Mouse (Mus musculus) liver, embryonic 14.5 days (tissue): Measurements from ENCODE around the gene Lgals7.

Experiments used
- CTCF ChIP-seq: IDR thresholded peaks from 2 replicates; pipeline ENCODE4 v1.5.1; 2016; ENCODE audit warnings: antibody characterized with exemption, low read depth, control low read depth
- EP300 ChIP-seq: IDR thresholded peaks from 2 replicates; pipeline ENCODE4 v1.6.1; 2016; ENCODE audit warnings: antibody characterized with exemption, low read depth

DNA sequence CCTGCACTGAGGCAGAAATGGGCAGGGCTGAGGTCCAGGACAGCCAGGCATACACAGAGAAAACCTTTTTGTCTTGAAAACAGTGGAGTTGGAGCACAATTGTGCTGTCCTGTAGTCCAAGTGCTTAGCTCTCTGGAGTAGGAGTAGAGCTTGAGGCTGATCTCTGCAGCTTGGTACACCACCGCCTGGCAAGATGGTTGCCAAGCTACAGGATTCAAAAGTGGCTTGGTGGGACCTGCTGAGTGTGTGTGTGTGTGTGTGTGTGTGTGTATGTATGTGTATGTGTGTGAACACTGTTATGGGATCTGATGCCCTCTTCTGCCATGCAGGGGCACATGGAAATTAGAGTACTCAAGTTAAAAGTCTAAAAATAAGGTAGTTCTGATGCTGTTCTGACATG, 41.1 kb upstream of the Lgals7 start:
- TF ChIP-seq CTCF (no peak), EP300 (no peak)
